Mouse (Mus musculus) embryonic fibroblast, embryonic 13.5 days (primary cell): Measurements from ENCODE around the gene A430005L14Rik.

Experiments used
- CTCF ChIP-seq: IDR thresholded peaks from 2 replicates; pipeline ENCODE4 v1.5.1; 2011; ENCODE audit warnings: mild to moderate bottlenecking, control low read depth, low read length, moderate library complexity, borderline replicate concordance; ENCODE audit not compliant: insufficient read depth
- POLR2A ChIP-seq: IDR thresholded peaks from 2 replicates; pipeline ENCODE4 v1.6.1; 2011; ENCODE audit warnings: low read depth, mild to moderate bottlenecking, control low read depth, low read length, moderate library complexity

- TF ChIP-seq POLR2A (no peak), CTCF (no peak)
These were observed 22.2 kb downstream of the A430005L14Rik start for GRCm38 (mm10) chr4:153979243-153979642.
